Mouse (Mus musculus): Measurements from ENCODE around the gene Mcam.

Gene Mcam

GRCm38 (mm10) chr9:44137846-44138245 lies 3.6 kb downstream of the Mcam start:
- no peak for DNase-seq

GRCm38 (mm10) chr9:44141951-44142350 lies 7.7 kb downstream of the Mcam start:
- no peak for DNase-seq

- no peak for DNase-seq
Measured at GRCm38 (mm10) chr9:44143421-44143820, 9.2 kb downstream of the Mcam start.

- DNase-seq = no peak
Measured at GRCm38 (mm10) chr9:44144023-44144717, 9.9 kb downstream of the Mcam start.

GRCm38 (mm10) chr9:44144718-44145060 lies 10.4 kb downstream of the Mcam start:
- no peak for DNase-seq

GRCm38 (mm10) chr9:44147290-44147689 lies 13.0 kb downstream of the Mcam start:
- DNase-seq = peak; percentile 44

GRCm38 (mm10) chr9:44159886-44160285 lies 25.6 kb downstream of the Mcam start:
- no peak for DNase-seq

- DNase-seq = no peak
Measured at GRCm38 (mm10) chr9:44168931-44169330, 34.7 kb downstream of the Mcam start.

- no peak for DNase-seq
Measured at GRCm38 (mm10) chr9:44170691-44171151, 36.5 kb downstream of the Mcam start.

- DNase-seq = no peak
Measured at GRCm38 (mm10) chr9:44175556-44175955, 41.3 kb downstream of the Mcam start.

- DNase-seq = no peak
Measured at GRCm38 (mm10) chr9:44175957-44176356, 41.7 kb downstream of the Mcam start.

GRCm38 (mm10) chr9:44177405-44177804 lies 43.1 kb downstream of the Mcam start:
- DNase-seq = no peak

GRCm38 (mm10) chr9:44178389-44178788 lies 44.1 kb downstream of the Mcam start:
- DNase-seq = peak; percentile 27

GRCm38 (mm10) chr9:44178811-44179210 lies 44.5 kb downstream of the Mcam start:
- no peak for DNase-seq

- no peak for DNase-seq
Measured at GRCm38 (mm10) chr9:44181537-44181936, 47.3 kb downstream of the Mcam start.

- DNase-seq = peak; percentile 72
Measured at GRCm38 (mm10) chr9:44182260-44182659, 48.0 kb downstream of the Mcam start.

GRCm38 (mm10) chr9:44188223-44188622 lies 54.0 kb downstream of the Mcam start:
- no peak for DNase-seq

GRCm38 (mm10) chr9:44191166-44191565 lies 56.9 kb downstream of the Mcam start:
- DNase-seq = peak; percentile 14

- no peak for DNase-seq
Measured at GRCm38 (mm10) chr9:44192312-44192711, 58.0 kb downstream of the Mcam start.

All from lung, postnatal 14 days (tissue).